Mouse (Mus musculus) MEL (cell line): ENCODE results near the gene Gm20388. TPM values are rescaled to one million over a fixed set of nuclear protein-coding genes. Genes with fewer than 3 reads are reported as not detected.

Experiments
- DNase-seq: peaks from one replicate; pipeline ENCODE4 v3.0.0; 2011; ENCODE audit warnings: low read depth, low spot score
- H3K27ac ChIP-seq: 2 replicates; pipeline ENCODE4 v1.5.1; 2012; ENCODE audit warnings: low read depth, mild to moderate bottlenecking, control low read depth, low read length, moderate library complexity; ENCODE audit not compliant: control insufficient read depth
- H3K27me3 ChIP-seq, 2 experiments: fragments of 150-350 bp in 1 of 2; sonication (generic) in 1 of 2; 2 replicates each; pipeline ENCODE4 v1.6.1; 2012; ENCODE audit warnings: low read length in 2 of 2, mild to moderate bottlenecking in 2 of 2, improper control_type of control experiment in 1 of 2, moderate library complexity in 1 of 2; ENCODE audit not compliant: insufficient read depth in 2 of 2, control insufficient read depth in 1 of 2
- H3K36me3 ChIP-seq, 2 experiments: 2 replicates each; pipeline ENCODE4 v1.6.1; 2012 to 2014; ENCODE audit warnings: low read length in 2 of 2, improper control_type of control experiment in 1 of 2, inconsistent platforms in 1 of 2, mild to moderate bottlenecking in 1 of 2; ENCODE audit not compliant: insufficient read depth in 2 of 2, control insufficient read depth in 1 of 2
- H3K4me1 ChIP-seq, 2 experiments: fragments of 150-350 bp in 1 of 2; sonication (generic) in 1 of 2; 2 replicates each; pipeline ENCODE4 v1.6.1; 2012; ENCODE audit warnings: low read length in 2 of 2, improper control_type of control experiment in 1 of 2, mild to moderate bottlenecking in 1 of 2; ENCODE audit not compliant: insufficient read depth in 2 of 2, control insufficient read depth in 1 of 2
- H3K4me3 ChIP-seq, 2 experiments: fragments of 150-350 bp in 1 of 2; sonication (generic) in 1 of 2; 2 replicates each; pipeline ENCODE4 v1.5.1; 2012; ENCODE audit warnings: low read depth in 2 of 2, low read length in 2 of 2, mild to moderate bottlenecking in 2 of 2, moderate library complexity in 2 of 2, control low read depth in 1 of 2, improper control_type of control experiment in 1 of 2; ENCODE audit not compliant: control insufficient read depth in 1 of 2, insufficient read depth in 1 of 2
- H3K79me2 ChIP-seq: 2 replicates; pipeline ENCODE4 v1.6.1; 2012; ENCODE audit warnings: mild to moderate bottlenecking, low read length, moderate library complexity; ENCODE audit not compliant: control insufficient read depth, poor library complexity, insufficient read depth
- H3K9ac ChIP-seq: 2 replicates; pipeline ENCODE4 v1.6.1; 2012; ENCODE audit warnings: low read depth, mild to moderate bottlenecking, control low read depth, low read length, moderate library complexity; ENCODE audit not compliant: control insufficient read depth, poor library complexity, severe bottlenecking
- H3K9me3 ChIP-seq: fragments of 150-350 bp; sonication (generic); replicated peaks from 2 replicates; pipeline ENCODE4 v1.6.1; 2012; ENCODE audit warnings: mild to moderate bottlenecking, low read length, improper control_type of control experiment, moderate library complexity; ENCODE audit not compliant: insufficient read depth
- CHD2 ChIP-seq: IDR thresholded peaks from 2 replicates; pipeline ENCODE4 v1.6.1; 2011; ENCODE audit warnings: low read length, improper control_type of control experiment
- E2F4 ChIP-seq: IDR thresholded peaks from 2 replicates; pipeline ENCODE4 v1.6.1; 2011; ENCODE audit warnings: low read depth, low read length, improper control_type of control experiment, borderline replicate concordance
- ETS1 ChIP-seq: IDR thresholded peaks from 2 replicates; pipeline ENCODE4 v1.6.1; 2012; ENCODE audit warnings: low read depth, mild to moderate bottlenecking, inconsistent platforms, low read length, improper control_type of control experiment, moderate library complexity
- GABPA ChIP-seq: IDR thresholded peaks from 2 replicates; pipeline ENCODE4 v1.6.1; 2012; ENCODE audit warnings: low read depth, mild to moderate bottlenecking, inconsistent platforms, low read length, improper control_type of control experiment, moderate library complexity
- HCFC1 ChIP-seq: IDR thresholded peaks from 2 replicates; pipeline ENCODE4 v1.6.1; 2012; ENCODE audit warnings: low read depth, mild to moderate bottlenecking, inconsistent platforms, low read length, improper control_type of control experiment, moderate library complexity
- KAT2A ChIP-seq: conservative IDR thresholded peaks from 2 replicates; pipeline ENCODE4 v1.6.1; 2012; ENCODE audit warnings: low read depth, low read length, improper control_type of control experiment, inconsistent platforms
- MAFK ChIP-seq: IDR thresholded peaks from 2 replicates; pipeline ENCODE4 v1.6.1; 2011; ENCODE audit warnings: low read depth, mild to moderate bottlenecking, low read length, improper control_type of control experiment, borderline replicate concordance
- MAX ChIP-seq: IDR thresholded peaks from 2 replicates; pipeline ENCODE4 v1.6.1; 2011; ENCODE audit warnings: low read length, improper control_type of control experiment
- MEF2A ChIP-seq: IDR thresholded peaks from 2 replicates; pipeline ENCODE4 v1.6.1; 2014; ENCODE audit warnings: low read depth, mild to moderate bottlenecking, inconsistent platforms, low read length, improper control_type of control experiment; ENCODE audit not compliant: poor library complexity, insufficient replicate concordance, severe bottlenecking; ENCODE audit errors: extremely low read depth
- MXI1 ChIP-seq: IDR thresholded peaks from 2 replicates; pipeline ENCODE4 v1.6.1; 2011; ENCODE audit warnings: mild to moderate bottlenecking, low read depth, low read length, improper control_type of control experiment
- NELFE ChIP-seq: IDR thresholded peaks from 2 replicates; pipeline ENCODE4 v1.6.1; 2011; ENCODE audit warnings: low read depth, low read length, improper control_type of control experiment
- NRF1 ChIP-seq: IDR thresholded peaks from 2 replicates; pipeline ENCODE4 v1.6.1; 2014; ENCODE audit warnings: low read depth, mild to moderate bottlenecking, inconsistent platforms, low read length, improper control_type of control experiment, moderate library complexity; ENCODE audit not compliant: poor library complexity, insufficient read depth, severe bottlenecking
- POLR2AphosphoS5 ChIP-seq: IDR thresholded peaks from 2 replicates; pipeline ENCODE4 v1.6.1; 2012; ENCODE audit warnings: low read depth, borderline replicate concordance, mild to moderate bottlenecking, inconsistent platforms, low read length, moderate library complexity, mixed read lengths
- RAD21 ChIP-seq: IDR thresholded peaks from 2 replicates; pipeline ENCODE4 v1.6.1; 2011; ENCODE audit warnings: mild to moderate bottlenecking, low read depth, low read length, improper control_type of control experiment
- SIN3A ChIP-seq: IDR thresholded peaks from 2 replicates; pipeline ENCODE4 v1.6.1; 2012; ENCODE audit warnings: low read length, improper control_type of control experiment, inconsistent platforms
- TCF12 ChIP-seq: IDR thresholded peaks from 2 replicates; pipeline ENCODE4 v1.6.1; 2014; ENCODE audit warnings: low read depth, mild to moderate bottlenecking, inconsistent platforms, low read length, improper control_type of control experiment, moderate library complexity
- USF1 ChIP-seq: IDR thresholded peaks from 2 replicates; pipeline ENCODE4 v1.6.1; 2014; ENCODE audit warnings: low read depth, mild to moderate bottlenecking, inconsistent platforms, low read length, improper control_type of control experiment, moderate library complexity
- ZKSCAN1 ChIP-seq: IDR thresholded peaks from 2 replicates; pipeline ENCODE4 v1.6.1; 2012; ENCODE audit warnings: low read depth, mild to moderate bottlenecking, inconsistent platforms, low read length, improper control_type of control experiment, moderate library complexity
- ZMIZ1 ChIP-seq: IDR thresholded peaks from 2 replicates; pipeline ENCODE4 v1.6.1; 2012; ENCODE audit warnings: low read depth, mild to moderate bottlenecking, inconsistent platforms, low read length, improper control_type of control experiment, moderate library complexity
- ZNF384 ChIP-seq: IDR thresholded peaks from 2 replicates; pipeline ENCODE4 v1.6.1; 2012; ENCODE audit warnings: low read depth, mild to moderate bottlenecking, inconsistent platforms, low read length, improper control_type of control experiment
- polyA plus RNA-seq, 2 experiments: library from polyadenylated mRNA; stranded (reverse) in 1 of 2; unstranded in 1 of 2; fragments of >175 nt in 1 of 2; fragments of >200 nt in 1 of 2; gene quantifications; 2 replicates each; pipeline versions ENCODE4 v1.2.1 to v1.2.4; 2012; ENCODE audit warnings: low replicate concordance in 2 of 2, low read depth in 1 of 2; ENCODE audit not compliant: insufficient read length in 2 of 2, insufficient read depth in 1 of 2, missing spikeins in 1 of 2
- total RNA-seq: library from RNA; depleted of rRNA; stranded (reverse); fragments of 300-350 nt; gene quantifications from 2 replicates; pipeline ENCODE4 v1.2.3, GENCODE M21; 2012

Gm20388 gene
- total and polyA plus RNA-seq, 3 experiments: 11.1 to 17.8 TPM; not detected in 1

DNA sequence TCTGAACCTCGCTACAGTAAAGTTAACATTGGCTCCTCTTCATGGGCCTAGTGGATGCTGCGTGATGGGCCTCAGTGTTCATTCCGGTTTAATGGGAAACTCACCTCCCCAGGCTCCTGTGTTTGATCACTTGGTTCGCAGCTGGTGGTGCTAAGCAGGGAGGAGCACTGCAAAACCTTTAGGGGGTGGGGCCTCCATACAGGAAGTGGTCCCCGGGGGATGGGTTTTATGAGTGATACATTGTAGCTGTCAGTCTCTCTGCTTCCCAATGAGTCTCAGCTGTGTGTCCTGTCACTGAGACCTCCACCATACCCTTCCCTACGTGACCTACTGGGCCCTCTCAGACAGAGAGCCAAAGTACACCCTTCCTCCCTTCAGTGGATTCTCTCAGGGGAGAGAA, 956.7 kb downstream of the Gm20388 start:
- H3K79me2 ChIP-seq: no peaks in the 10 kb centered on the region
- TF ChIP-seq MAX (no peak), MAFK (no peak), ZNF384 (no peak), KAT2A (no peak), ZMIZ1 (no peak)
- TF ChIP-seq, all 39 proteins: peak for 0
- no peak overlapping the region for H3K9ac ChIP-seq
- no peaks in the 10 kb centered on the region for H3K4me1 ChIP-seq
- H3K36me3 ChIP-seq: no peaks in the 10 kb centered on the region
- H3K27me3 ChIP-seq: no peaks in the 10 kb centered on the region; a peak in 1 of 4 replicates
- DNase-seq: no peak
- no peak overlapping the region for H3K4me3 ChIP-seq
- no peak overlapping the region for H3K27ac ChIP-seq
- H3K9me3 ChIP-seq: no peaks in the 10 kb centered on the region

DNA sequence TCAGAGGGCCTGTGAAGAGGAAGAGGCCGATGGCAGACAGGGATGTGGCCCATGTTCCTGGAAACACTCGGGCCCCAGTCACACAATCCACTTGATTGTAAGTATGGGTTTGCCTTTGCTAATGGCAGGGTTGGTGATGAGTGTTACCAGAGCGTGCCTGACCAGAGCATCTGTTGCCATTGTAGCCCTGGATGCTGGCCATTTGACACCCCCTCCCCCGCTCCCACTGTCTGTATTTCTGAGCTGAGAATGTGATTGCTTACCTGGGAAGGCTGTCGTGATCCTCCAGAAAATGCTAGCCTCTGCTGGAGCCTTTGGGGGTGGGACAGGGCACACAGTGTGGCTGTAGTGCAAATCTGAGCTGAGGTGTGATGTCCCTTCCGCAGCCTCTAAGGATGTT, 962.0 kb downstream of the Gm20388 start:
- DNase-seq: no peak
- Histone ChIP-seq H3K4me1 (no peaks in the 10 kb centered on the region), H3K9me3 (no peaks in the 10 kb centered on the region), H3K79me2 (no peaks in the 10 kb centered on the region), H3K27ac (no peak overlapping the region), H3K27me3 (no peaks in the 10 kb centered on the region; a peak in 1 of 4 replicates), H3K36me3 (no peaks in the 10 kb centered on the region), H3K4me3 (no peak overlapping the region), H3K9ac (no peak overlapping the region)
- TF ChIP-seq HCFC1 (no peak), NRF1 (no peak), MEF2A (no peak), SIN3A (no peak), POLR2AphosphoS5 (no peak), MAFK (no peak), CHD2 (no peak), USF1 (no peak), GABPA (no peak), NELFE (no peak), ZKSCAN1 (no peak), KAT2A (no peak), TCF12 (no peak), ETS1 (no peak), RAD21 (no peak), MXI1 (no peak), E2F4 (no peak)
